Mouse (Mus musculus): ENCODE results near the gene Gstm3. TPM values are rescaled to one million over a fixed set of nuclear protein-coding genes. Genes with fewer than 3 reads are reported as not detected.

Gstm3 gene
- total and polyA plus RNA-seq, 3 experiments, result 0.08 TPM; not detected in 2

DNA sequence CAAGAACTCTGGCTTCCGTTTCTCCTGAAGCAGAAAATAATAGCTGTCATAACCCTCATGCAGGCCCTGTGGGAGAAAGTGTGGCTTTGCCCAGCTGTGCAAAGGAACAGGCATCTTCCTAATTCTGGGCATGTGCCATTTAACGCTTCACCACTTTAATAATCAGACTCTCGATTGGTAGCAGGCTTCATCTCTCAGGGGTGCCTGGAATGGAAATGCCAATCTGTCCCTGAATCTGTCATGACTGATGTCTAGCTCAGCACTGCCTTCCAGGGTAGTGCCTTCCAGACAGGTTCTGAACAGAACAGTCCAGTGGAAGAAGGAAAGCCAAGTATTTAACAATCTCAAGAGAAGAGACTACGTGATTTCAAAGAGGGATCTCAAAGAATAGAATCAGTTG, 27.8 kb downstream of the Gstm3 start:
- Histone ChIP-seq H3K27me3 (ENCODE audit: control insufficient read depth, insufficient read depth, low read length) (no peaks in the 10 kb centered on the region), H3K4me1 (ENCODE audit: control insufficient read depth, insufficient read depth, low read length) (peaks cover 7% of the 10 kb centered on the region), H3K36me3 (ENCODE audit: control insufficient read depth, insufficient read depth, low read length) (no peaks in the 10 kb centered on the region), H3K27ac (no peak overlapping the region), H3K79me2 (replicated peaks; ENCODE audit: control insufficient read depth, insufficient read depth, low read length) (no peaks in the 10 kb centered on the region), H3K9ac (ENCODE audit: low read depth, low read length) (no peak overlapping the region), H3K4me3 (no peak overlapping the region)
- no peak for TF ChIP-seq CTCF (IDR thresholded peaks at IDR 0.05)
- no peak for TF ChIP-seq POLR2A (IDR thresholded peaks at IDR 0.05; ENCODE audit: insufficient read depth, low read depth, low read length)
- TF ChIP-seq EP300 (IDR thresholded peaks at IDR 0.05; ENCODE audit: insufficient read depth, low read depth, low read length), result no peak
- intact Hi-C loops (cut with DNase I), result no loop called here
- 82% methylated on average over 4 of the region's 4 CpGs for WGBS
- DNase-seq, result no peak

- Histone ChIP-seq H3K4me1 (ENCODE audit: control insufficient read depth, insufficient read depth, low read length) (peaks cover 7% of the 10 kb centered on the region), H3K79me2 (replicated peaks; ENCODE audit: control insufficient read depth, insufficient read depth, low read length) (no peaks in the 10 kb centered on the region), H3K27me3 (ENCODE audit: control insufficient read depth, insufficient read depth, low read length) (no peaks in the 10 kb centered on the region), H3K27ac (no peak overlapping the region), H3K4me3 (no peak overlapping the region), H3K9ac (ENCODE audit: low read depth, low read length) (no peak overlapping the region), H3K36me3 (ENCODE audit: control insufficient read depth, insufficient read depth, low read length) (no peaks in the 10 kb centered on the region)
- TF ChIP-seq CTCF (IDR thresholded peaks at IDR 0.05) (no peak), POLR2A (IDR thresholded peaks at IDR 0.05; ENCODE audit: insufficient read depth, low read depth, low read length) (no peak), EP300 (IDR thresholded peaks at IDR 0.05; ENCODE audit: insufficient read depth, low read depth, low read length) (no peak)
- WGBS, result 67% methylated on average over 7 of the region's 7 CpGs
- intact Hi-C loops (cut with DNase I), result no loop called here
- DNase-seq, result no peak
Observed at GRCm38 (mm10) chr3:107940524-107940923, 28.6 kb downstream of the Gstm3 start.

- DNase-seq, result no peak
- WGBS, result 80% methylated on average over 4 of the region's 4 CpGs
- intact Hi-C loops (cut with DNase I), result loop anchor here (1.0 to 5.0 kb wide), 2 partner anchors 121 to 207 kb away; partner anchors contain the start of gene Gnai3
- no peak for TF ChIP-seq CTCF (IDR thresholded peaks at IDR 0.05)
- no peak for TF ChIP-seq POLR2A (IDR thresholded peaks at IDR 0.05; ENCODE audit: insufficient read depth, low read depth, low read length)
- no peak for TF ChIP-seq EP300 (IDR thresholded peaks at IDR 0.05; ENCODE audit: insufficient read depth, low read depth, low read length)
- H3K27me3 ChIP-seq (ENCODE audit: control insufficient read depth, insufficient read depth, low read length), result no peaks in the 10 kb centered on the region
- peak overlapping the region; percentile 45; the same call in 1 of the 2 replicates for H3K27ac ChIP-seq
- no peaks in the 10 kb centered on the region for H3K36me3 ChIP-seq (ENCODE audit: control insufficient read depth, insufficient read depth, low read length)
- H3K4me1 ChIP-seq (ENCODE audit: control insufficient read depth, insufficient read depth, low read length), result peaks cover 7% of the 10 kb centered on the region
- no peak overlapping the region for H3K4me3 ChIP-seq
- H3K9ac ChIP-seq (ENCODE audit: low read depth, low read length), result no peak overlapping the region
- H3K79me2 ChIP-seq (replicated peaks; ENCODE audit: control insufficient read depth, insufficient read depth, low read length), result no peaks in the 10 kb centered on the region
Observed at GRCm38 (mm10) chr3:107939830-107940229, 29.3 kb downstream of the Gstm3 start.

GRCm38 (mm10) chr3:107939403-107939802, 29.7 kb downstream of the Gstm3 start:
- Histone ChIP-seq H3K27me3 (ENCODE audit: control insufficient read depth, insufficient read depth, low read length) (no peaks in the 10 kb centered on the region), H3K27ac (peak overlapping the region; percentile 45; the same call in 1 of the 2 replicates), H3K4me1 (ENCODE audit: control insufficient read depth, insufficient read depth, low read length) (peaks cover 7% of the 10 kb centered on the region), H3K9ac (ENCODE audit: low read depth, low read length) (no peak overlapping the region), H3K36me3 (ENCODE audit: control insufficient read depth, insufficient read depth, low read length) (no peaks in the 10 kb centered on the region), H3K79me2 (replicated peaks; ENCODE audit: control insufficient read depth, insufficient read depth, low read length) (no peaks in the 10 kb centered on the region), H3K4me3 (no peak overlapping the region)
- intact Hi-C loops (cut with DNase I), result loop anchor here (1.0 to 5.0 kb wide), 2 partner anchors 122 to 208 kb away; partner anchors contain the start of gene Gnai3
- peak; percentile 82 to 83 for DNase-seq
- WGBS, result 35% methylated on average over 3 of the region's 3 CpGs
- TF ChIP-seq EP300 (IDR thresholded peaks at IDR 0.05; ENCODE audit: insufficient read depth, low read depth, low read length) (peak; percentile 70), CTCF (IDR thresholded peaks at IDR 0.05) (peak; percentile 94), POLR2A (IDR thresholded peaks at IDR 0.05; ENCODE audit: insufficient read depth, low read depth, low read length) (no peak)

DNA sequence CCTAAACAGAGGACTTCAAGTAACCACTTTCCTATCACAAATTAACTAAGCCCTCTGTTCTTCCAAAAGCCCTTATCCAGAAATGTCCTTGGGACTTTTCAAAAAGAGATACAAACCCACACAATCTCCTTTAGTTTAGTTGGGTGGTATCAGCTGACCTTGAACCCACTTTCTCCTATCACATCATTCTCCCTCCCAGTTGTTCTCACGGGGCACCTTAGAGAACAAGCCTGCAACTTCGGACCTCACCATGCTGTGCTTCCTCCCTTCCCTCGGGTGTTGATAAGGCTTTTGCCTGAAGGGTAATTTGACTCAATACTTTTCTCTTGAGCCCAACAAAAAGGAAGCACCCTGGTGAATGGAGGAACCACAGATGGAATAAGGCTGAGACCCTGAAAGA, 33.2 kb downstream of the Gstm3 start:
- Histone ChIP-seq H3K36me3 (ENCODE audit: control insufficient read depth, insufficient read depth, low read length) (no peaks in the 10 kb centered on the region), H3K79me2 (replicated peaks; ENCODE audit: control insufficient read depth, insufficient read depth, low read length) (no peaks in the 10 kb centered on the region), H3K4me1 (ENCODE audit: control insufficient read depth, insufficient read depth, low read length) (peaks cover 12% of the 10 kb centered on the region), H3K27ac (no peak overlapping the region), H3K27me3 (ENCODE audit: control insufficient read depth, insufficient read depth, low read length) (no peaks in the 10 kb centered on the region), H3K4me3 (no peak overlapping the region), H3K9ac (ENCODE audit: low read depth, low read length) (no peak overlapping the region)
- intact Hi-C loops (cut with DNase I), result loop anchor here (5.0 kb wide), 1 partner anchor 211 kb away; the partner anchor contains the start of gene Gnai3
- TF ChIP-seq CTCF (IDR thresholded peaks at IDR 0.05) (no peak), POLR2A (IDR thresholded peaks at IDR 0.05; ENCODE audit: insufficient read depth, low read depth, low read length) (no peak), EP300 (IDR thresholded peaks at IDR 0.05; ENCODE audit: insufficient read depth, low read depth, low read length) (no peak)
- DNase-seq, result no peak
- 30% methylated on average over 3 of the region's 3 CpGs for WGBS

GRCm38 (mm10) chr3:107935268-107935667, 33.8 kb downstream of the Gstm3 start:
- TF ChIP-seq CTCF (IDR thresholded peaks at IDR 0.05) (no peak), EP300 (IDR thresholded peaks at IDR 0.05; ENCODE audit: insufficient read depth, low read depth, low read length) (no peak), POLR2A (IDR thresholded peaks at IDR 0.05; ENCODE audit: insufficient read depth, low read depth, low read length) (no peak)
- Histone ChIP-seq H3K27me3 (ENCODE audit: control insufficient read depth, insufficient read depth, low read length) (no peaks in the 10 kb centered on the region), H3K4me1 (ENCODE audit: control insufficient read depth, insufficient read depth, low read length) (peaks cover 12% of the 10 kb centered on the region), H3K4me3 (no peak overlapping the region), H3K27ac (no peak overlapping the region), H3K9ac (ENCODE audit: low read depth, low read length) (no peak overlapping the region), H3K36me3 (ENCODE audit: control insufficient read depth, insufficient read depth, low read length) (no peaks in the 10 kb centered on the region), H3K79me2 (replicated peaks; ENCODE audit: control insufficient read depth, insufficient read depth, low read length) (no peaks in the 10 kb centered on the region)
- WGBS, result 52% methylated on average over 3 of the region's 3 CpGs
- no peak for DNase-seq
- intact Hi-C loops (cut with DNase I), result loop anchor here (5.0 kb wide), 1 partner anchor 212 kb away; the partner anchor contains the start of gene Gnai3

All from heart, adult 2 months (tissue).